Comparison of ENCODE assay signal across 8 mouse cellular contexts in genomic region chr9:119445737-119446136, GRCm38 (mm10). TPM values are rescaled to one million over a fixed set of nuclear protein-coding genes. Genes with fewer than 3 reads are reported as not detected.
DNase-seq lines count a peak whose midpoint lies in the region; ATAC-seq and TF ChIP-seq lines count a peak whose summit lies in the region.

No protein-coding gene starts in this region.

- ATAC-seq in kidney, embryonic 14.5 days (ENCODE audit: low FRiP score, low TSS enrichment) = no peak
- ATAC-seq in hindbrain, postnatal 0 days = no peak
- no peak for ATAC-seq in midbrain, postnatal 0 days (ENCODE audit: low FRiP score)

- H3K27me3 ChIP-seq in kidney, embryonic 14.5 days (ENCODE audit: control insufficient read depth, insufficient read depth, low read length) = no peaks in the 10 kb centered on the region
- no peaks in the 10 kb centered on the region for H3K27me3 ChIP-seq in hindbrain, postnatal 0 days (ENCODE audit: insufficient read depth, low read length)
- no peaks in the 10 kb centered on the region for H3K27me3 ChIP-seq in midbrain, postnatal 0 days (ENCODE audit: insufficient read depth, low read length)

- no peak for TF ChIP-seq CTCF in hindbrain, postnatal 0 days (IDR thresholded peaks at IDR 0.05; ENCODE audit: low read depth)
- no peak for TF ChIP-seq CTCF in midbrain, postnatal 0 days (IDR thresholded peaks at IDR 0.05)

- H3K4me2 ChIP-seq in kidney, embryonic 14.5 days (replicated peaks; ENCODE audit: low read depth, low read length) = peak overlapping the region; percentile 71
- H3K4me2 ChIP-seq in hindbrain, postnatal 0 days (ENCODE audit: low read depth, low read length) = peak overlapping the region; percentile 71
- H3K4me2 ChIP-seq in midbrain, postnatal 0 days (ENCODE audit: low read depth, low read length, poor library complexity, severe bottlenecking) = peak overlapping the region; percentile 66

- no peaks in the 10 kb centered on the region for H3K9me3 ChIP-seq in kidney, embryonic 14.5 days (ENCODE audit: control insufficient read depth, low read length)
- no peaks in the 10 kb centered on the region for H3K9me3 ChIP-seq in hindbrain, postnatal 0 days (ENCODE audit: low read length)
- no peaks in the 10 kb centered on the region for H3K9me3 ChIP-seq in midbrain, postnatal 0 days (ENCODE audit: low read length)

- H3K4me3 ChIP-seq in kidney, embryonic 14.5 days (ENCODE audit: low read length) = peak overlapping the region; percentile 86
- H3K4me3 ChIP-seq in brown adipose tissue, adult 24 weeks (ENCODE audit: insufficient read depth, low read depth, low read length) = peak overlapping the region; percentile 73
- peak overlapping the region; percentile 71 for H3K4me3 ChIP-seq in hindbrain, postnatal 0 days (ENCODE audit: low read length)
- peak overlapping the region; percentile 79 for H3K4me3 ChIP-seq in midbrain, postnatal 0 days (ENCODE audit: low read depth, low read length)

- no peak for DNase-seq in kidney, postnatal 25 days
- DNase-seq in hindbrain, postnatal 0 days (ENCODE audit: low spot score) = no peak
- no peak for DNase-seq in midbrain, postnatal 0 days (ENCODE audit: low spot score)
- no peak for DNase-seq in right cerebral cortex, postnatal 25 days
- DNase-seq in adrenal gland, postnatal 36 days = no peak
- DNase-seq in kidney, postnatal 36 days = no peak

- H3K27ac ChIP-seq in kidney, embryonic 14.5 days (ENCODE audit: low read depth, low read length) = no peak overlapping the region
- no peak overlapping the region for H3K27ac ChIP-seq in brown adipose tissue, adult 24 weeks (replicated peaks; ENCODE audit: low read depth, low read length)
- no peak overlapping the region for H3K27ac ChIP-seq in hindbrain, postnatal 0 days
- no peak overlapping the region for H3K27ac ChIP-seq in midbrain, postnatal 0 days (ENCODE audit: low read depth, low read length)

- WGBS in kidney, embryonic 14.5 days = 37% methylated on average over 6 of the region's 6 CpGs
- 30% methylated on average over 6 of the region's 6 CpGs for WGBS in hindbrain, postnatal 0 days
- WGBS in midbrain, postnatal 0 days = 37% methylated on average over 6 of the region's 6 CpGs

- H3K36me3 ChIP-seq in kidney, embryonic 14.5 days (ENCODE audit: control insufficient read depth, insufficient read depth, low read length) = peaks cover 41% of the 10 kb centered on the region
- peaks cover 28% of the 10 kb centered on the region for H3K36me3 ChIP-seq in hindbrain, postnatal 0 days (ENCODE audit: insufficient read depth, low read length)
- H3K36me3 ChIP-seq in midbrain, postnatal 0 days (ENCODE audit: insufficient read depth, low read length) = peaks cover 39% of the 10 kb centered on the region

- H3K9ac ChIP-seq in kidney, embryonic 14.5 days (ENCODE audit: low read depth, low read length) = peak overlapping the region; percentile 87
- H3K9ac ChIP-seq in hindbrain, postnatal 0 days (replicated peaks; ENCODE audit: low read length) = peak overlapping the region; percentile 71
- H3K9ac ChIP-seq in midbrain, postnatal 0 days (replicated peaks; ENCODE audit: low read length, poor library complexity, severe bottlenecking) = peak overlapping the region; percentile 89

- peaks cover 6% of the 10 kb centered on the region; the same call in 1 of the 2 replicates for H3K4me1 ChIP-seq in kidney, embryonic 14.5 days (ENCODE audit: control insufficient read depth, insufficient read depth, low read length)
- no peaks in the 10 kb centered on the region for H3K4me1 ChIP-seq in brown adipose tissue, adult 24 weeks (ENCODE audit: control insufficient read depth, insufficient read depth, insufficient read length, low read length)
- H3K4me1 ChIP-seq in hindbrain, postnatal 0 days (ENCODE audit: insufficient read depth, low read length) = peaks cover 5% of the 10 kb centered on the region; the same call in 1 of the 2 replicates
- H3K4me1 ChIP-seq in midbrain, postnatal 0 days (ENCODE audit: insufficient read depth, low read length) = peaks cover 4% of the 10 kb centered on the region; the same call in 1 of the 2 replicates

RNA-seq across cellular contexts. Expression of gene Exog, which starts 1.0 kb away (rescaled TPM):
- 21.4 and 27.8 TPM in 2 replicates for polyA plus RNA-seq in kidney, embryonic 14.5 days (2014; fragmentation: Nextera tagmentation; extraction: Ambion mirVana)
- 2.1 and 2.7 TPM in 2 replicates for polyA plus RNA-seq in brown adipose tissue, adult 24 weeks (2012; ENCODE audit: insufficient read depth, insufficient read length, missing spikeins)
- 16.6 and 19.4 TPM in 2 replicates for total RNA-seq in hindbrain, postnatal 0 days (2014; rRNA removed)
- 30.1 and 30.6 TPM in 2 replicates for polyA plus RNA-seq in hindbrain, postnatal 0 days (2015; fragmentation: Nextera tagmentation; extraction: Ambion mirVana)
- total RNA-seq in midbrain, postnatal 0 days (2014; rRNA removed) = 26.0 and 29.2 TPM in 2 replicates
- polyA plus RNA-seq in midbrain, postnatal 0 days (2015; fragmentation: Nextera tagmentation; extraction: Ambion mirVana) = 36.8 and 38.0 TPM in 2 replicates
- total RNA-seq in adrenal gland, postnatal 36 days (2021) = 1 to 10 TPM; 3.3 to 4.7 TPM

RNA-seq across cellular contexts. Expression of gene Acvr2b, which starts 43.8 kb away (rescaled TPM):
- polyA plus RNA-seq in kidney, embryonic 14.5 days (2014; fragmentation: Nextera tagmentation; extraction: Ambion mirVana) = 57.4 and 67.0 TPM in 2 replicates
- 1.8 and 5.3 TPM in 2 replicates for polyA plus RNA-seq in brown adipose tissue, adult 24 weeks (2012; ENCODE audit: insufficient read depth, insufficient read length, missing spikeins)
- total RNA-seq in hindbrain, postnatal 0 days (2014; rRNA removed) = 24.3 and 38.0 TPM in 2 replicates
- polyA plus RNA-seq in hindbrain, postnatal 0 days (2015; fragmentation: Nextera tagmentation; extraction: Ambion mirVana) = 21.8 and 28.2 TPM in 2 replicates
- 35.6 and 39.7 TPM in 2 replicates for total RNA-seq in midbrain, postnatal 0 days (2014; rRNA removed)
- 29.5 and 32.1 TPM in 2 replicates for polyA plus RNA-seq in midbrain, postnatal 0 days (2015; fragmentation: Nextera tagmentation; extraction: Ambion mirVana)
- total RNA-seq in adrenal gland, postnatal 36 days (2021) = 1 to 10 TPM; 5.5 to 6.6 TPM
